Comparison of ENCODE assay signal across 9 mouse cellular contexts in genomic region chr19:56422476-56423338, GRCm38 (mm10). TPM values are rescaled to one million over a fixed set of nuclear protein-coding genes. Genes with fewer than 3 reads are reported as not detected.
DNase-seq lines count a peak whose midpoint lies in the region; ATAC-seq and TF ChIP-seq lines count a peak whose summit lies in the region.
"Had no signal": no experiment of that assay in that cellular context is flagged by ENCODE, and none has a peak within 500 bp of the region (broad histone marks: within the 10 kb centered on the region; RNA-seq: fewer than 3 reads in every experiment).

No protein-coding gene starts in this region.

- H3K27me3 ChIP-seq in forebrain, embryonic 12.5 days = no peaks in the 10 kb centered on the region; the same call in 1 of the 2 replicates
- no peaks in the 10 kb centered on the region for H3K27me3 ChIP-seq in lung, embryonic 14.5 days (ENCODE audit: insufficient read depth, low read length)
- H3K27me3 ChIP-seq in thymus, adult 2 months (ENCODE audit: control insufficient read depth, insufficient read depth, low read length) = no peaks in the 10 kb centered on the region

- no peaks in the 10 kb centered on the region for H3K9me3 ChIP-seq in ES-E14 (ENCODE audit: control insufficient read depth, insufficient read depth, low read depth, low read length)
- no peaks in the 10 kb centered on the region for H3K9me3 ChIP-seq in forebrain, embryonic 12.5 days
- no peaks in the 10 kb centered on the region for H3K9me3 ChIP-seq in lung, embryonic 14.5 days (ENCODE audit: low read depth, low read length)

- DNase-seq in ES-E14 (ENCODE audit: low read depth, low spot score) = peak; percentile 84
- DNase-seq in c-Kit-positive CD71-positive TER-119-positive erythroid progenitor cells, embryonic 14.5 days (ENCODE audit: low spot score) = peak; percentile 60
- DNase-seq in heart, postnatal 36 days = peak; percentile 86 to 92
- DNase-seq in layer of hippocampus, adult 2 months (ENCODE audit: low spot score in 2 of 2) = peak; percentile 91 to 97
- peak; percentile 92 for DNase-seq in lung, embryonic 14.5 days
- peak; percentile 78 for DNase-seq in ovary, postnatal 10 days (ENCODE audit: low spot score)
- DNase-seq in thymus, adult 2 months = peak; percentile 64

- peak; percentile 75 for TF ChIP-seq CTCF in layer of hippocampus, adult 2 months (conservative IDR thresholded peaks at IDR 0.05)
- TF ChIP-seq CTCF in lung, embryonic 14.5 days (IDR thresholded peaks at IDR 0.05; ENCODE audit: low read depth) = peak; percentile 87
- 0 out of 2 replicates have a peak, but pooled peaks have one; percentile 55 for TF ChIP-seq CTCF in thymus, adult 2 months (IDR thresholded peaks at IDR 0.05; ENCODE audit: borderline replicate concordance, control insufficient read depth, extremely low read depth, insufficient read depth, low read length, poor library complexity)

- intact Hi-C loops in heart, postnatal 36 days (cut with DNase I) = loop anchor here (1.0 to 10.0 kb wide), 6 partner anchors 140 to 612 kb away; partner anchors contain the start of gene Adrb1

- no peak for TF ChIP-seq POLR2A in thymus, adult 2 months (IDR thresholded peaks at IDR 0.05; ENCODE audit: control insufficient read depth, extremely low read depth, insufficient read depth, low read length, poor library complexity)

- H3K9ac ChIP-seq in ES-E14 (ENCODE audit: insufficient read depth, low read depth, low read length, poor library complexity, severe bottlenecking) = no peak overlapping the region
- no peak overlapping the region for H3K9ac ChIP-seq in forebrain, embryonic 12.5 days
- H3K9ac ChIP-seq in lung, embryonic 14.5 days = no peak overlapping the region

- H3K4me3 ChIP-seq in ES-E14 (ENCODE audit: insufficient read depth in 1 of 2, low read depth in 1 of 2, low read length in 2 of 2, poor library complexity in 1 of 2, severe bottlenecking in 1 of 2) = no peak overlapping the region
- no peak overlapping the region for H3K4me3 ChIP-seq in forebrain, embryonic 12.5 days (replicated peaks)
- no peak overlapping the region; the same call in 1 of the 2 replicates for H3K4me3 ChIP-seq in layer of hippocampus, adult 2 months
- H3K4me3 ChIP-seq in lung, embryonic 14.5 days (ENCODE audit: low read depth, low read length) = no peak overlapping the region
- H3K4me3 ChIP-seq in thymus, adult 2 months (ENCODE audit: control insufficient read depth, insufficient read depth, low read length) = no peak overlapping the region

- no peaks in the 10 kb centered on the region for H3K36me3 ChIP-seq in ES-E14 (ENCODE audit: control insufficient read depth, insufficient read depth, low read length, poor library complexity, severe bottlenecking)
- no peaks in the 10 kb centered on the region for H3K36me3 ChIP-seq in forebrain, embryonic 12.5 days (replicated peaks)
- no peaks in the 10 kb centered on the region for H3K36me3 ChIP-seq in lung, embryonic 14.5 days (ENCODE audit: insufficient read depth)
- no peaks in the 10 kb centered on the region for H3K36me3 ChIP-seq in thymus, adult 2 months (ENCODE audit: control insufficient read depth, insufficient read depth, low read length)

- H3K27ac ChIP-seq in ES-E14 (ENCODE audit: insufficient read depth, low read depth, low read length, poor library complexity, severe bottlenecking) = no peak overlapping the region
- H3K27ac ChIP-seq in forebrain, embryonic 12.5 days = 0 out of 2 replicates have a peak overlapping the region, but pooled peaks have one; percentile 56
- peak overlapping the region; percentile 71 for H3K27ac ChIP-seq in layer of hippocampus, adult 2 months
- H3K27ac ChIP-seq in lung, embryonic 14.5 days (ENCODE audit: low read depth) = no peak overlapping the region
- H3K27ac ChIP-seq in thymus, adult 2 months (ENCODE audit: control insufficient read depth, insufficient read depth, low read length) = no peak overlapping the region

- H3K4me2 ChIP-seq in forebrain, embryonic 12.5 days = no peak overlapping the region
- no peak overlapping the region for H3K4me2 ChIP-seq in lung, embryonic 14.5 days

- H3K4me1 ChIP-seq in ES-E14 (ENCODE audit: control insufficient read depth in 2 of 2, insufficient read depth in 2 of 2, low read length in 2 of 2, poor library complexity in 1 of 2) = peaks cover 0 to 6% of the 10 kb centered on the region in 2 experiments; a peak in 1 of 4 replicates
- peaks cover 16% of the 10 kb centered on the region for H3K4me1 ChIP-seq in forebrain, embryonic 12.5 days
- H3K4me1 ChIP-seq in lung, embryonic 14.5 days (ENCODE audit: insufficient read depth) = 0 out of 2 replicates have a peak, but pooled peaks cover 3% of the 10 kb centered on the region
- H3K4me1 ChIP-seq in thymus, adult 2 months (replicated peaks; ENCODE audit: control insufficient read depth, insufficient read depth, low read length) = no peaks in the 10 kb centered on the region

- peak; percentile 53 for ATAC-seq in forebrain, embryonic 12.5 days (ENCODE audit: low FRiP score)
- ATAC-seq in lung, embryonic 14.5 days (ENCODE audit: insufficient read depth) = peak; percentile 53

- 40% methylated on average over 14 of the region's 14 CpGs for WGBS in forebrain, embryonic 12.5 days
- 33% methylated on average over 14 of the region's 14 CpGs for WGBS in lung, embryonic 14.5 days
- 75% methylated on average over 14 of the region's 14 CpGs for WGBS in thymus, adult 2 months

- in situ Hi-C loops in ES-E14 (cut with MboI; ENCODE audit: low sequenced_read_pairs in 2 of 2, unreplicated experiment in 2 of 2) = no loop called here

TF ChIP-seq in ES-E14, 5 proteins besides CTCF, POLR2A, EP300 and RAD21:
- TF ChIP-seq MAFK (IDR thresholded peaks at IDR 0.05; ENCODE audit: insufficient read depth, low read depth, low read length) = no peak
- TF ChIP-seq ZC3H11A (IDR thresholded peaks at IDR 0.05; ENCODE audit: borderline replicate concordance, low read depth, low read length) = peak; percentile 90

RNA-seq across cellular contexts. Expression of gene Casp7, which starts 25.8 kb away (rescaled TPM):
- 4.9 and 7.1 TPM in 2 replicates for total RNA-seq in ES-E14 (2012; rRNA removed)
- 18.5 and 18.9 TPM in 2 replicates for polyA plus RNA-seq in forebrain, embryonic 12.5 days (2016; fragmentation: Nextera tagmentation; extraction: Ambion mirVana)
- total RNA-seq in heart, postnatal 36 days (2021) = 10 to 100 TPM in 1 of 2 experiments, 1 to 10 TPM in 1; 9.9 to 12.9 TPM
- 1 to 10 TPM; 2.3 to 2.6 TPM for total RNA-seq in layer of hippocampus, adult 2 months (2021)
- 30.7 and 32.1 TPM in 2 replicates for polyA plus RNA-seq in lung, embryonic 14.5 days (2014; fragmentation: Nextera tagmentation; extraction: Ambion mirVana)
- 19.6 and 21.3 TPM in 2 replicates for polyA plus RNA-seq in thymus, adult 2 months (2012; rRNA removed)

RNA-seq across cellular contexts. Expression of gene Nrap, which starts 32.9 kb away (rescaled TPM):
- 0.09 and 0.11 TPM in 2 replicates for total RNA-seq in ES-E14 (2012; rRNA removed)
- polyA plus RNA-seq in forebrain, embryonic 12.5 days (2016; fragmentation: Nextera tagmentation; extraction: Ambion mirVana) = 0.21 and 0.29 TPM in 2 replicates
- 100 to 1,000 TPM; 359 to 393 TPM for total RNA-seq in heart, postnatal 36 days (2021)
- total RNA-seq in layer of hippocampus, adult 2 months (2021) = under 1 TPM; 0.15 TPM
- 0.18 and 0.32 TPM in 2 replicates for polyA plus RNA-seq in lung, embryonic 14.5 days (2014; fragmentation: Nextera tagmentation; extraction: Ambion mirVana)
- polyA plus RNA-seq in thymus, adult 2 months (2012; rRNA removed) = 0.47 and 4.3 TPM in 2 replicates

RNA-seq across cellular contexts. Expression of gene Plekhs1, which starts 38.7 kb away (rescaled TPM):
- total RNA-seq in ES-E14 (2012; rRNA removed) = 0.21 and 0.36 TPM in 2 replicates
- polyA plus RNA-seq in forebrain, embryonic 12.5 days (2016; fragmentation: Nextera tagmentation; extraction: Ambion mirVana) = 0.22 and 0.29 TPM in 2 replicates
- total RNA-seq in heart, postnatal 36 days (2021) = not detected
- under 1 TPM; 0.17 to 0.54 TPM for total RNA-seq in layer of hippocampus, adult 2 months (2021)
- polyA plus RNA-seq in lung, embryonic 14.5 days (2014; fragmentation: Nextera tagmentation; extraction: Ambion mirVana) = 0.61 and 1.0 TPM in 2 replicates
- 0.98 and 1.1 TPM in 2 replicates for polyA plus RNA-seq in thymus, adult 2 months (2012; rRNA removed)
- polyA plus RNA-seq: liver, embryonic 16.5 days had no signal

Comparison
In these comparisons a context has a peak if more than half of its experiments do, and no peak if none do; other contexts are left out.
1. H3K27ac ChIP-seq: peak in forebrain, embryonic 12.5 days (single experiment) and layer of hippocampus, adult 2 months (single experiment); none in ES-E14 (single experiment), lung, embryonic 14.5 days (single experiment) and thymus, adult 2 months (single experiment).
2. RNA of gene Nrap, which starts 32.9 kb away (total RNA-seq): 359 to 393 TPM in heart, postnatal 36 days; 0.15 TPM in layer of hippocampus, adult 2 months and 0.09 to 0.11 TPM in ES-E14; every median in the first group is over 100 times any median in the second.
3. Peak in every context shown above with its lines, with median percentiles within 50 percentile points of each other: DNase-seq and CTCF ChIP-seq.